ENCODE assay signal across 16 mouse cellular contexts in genomic region chr6:90787587-90787986, GRCm38 (mm10).
DNase-seq lines count a peak whose midpoint lies in the region; ATAC-seq and TF ChIP-seq lines count a peak whose summit lies in the region.
"Had no signal": no experiment of that assay in that cellular context is flagged by ENCODE, and none has a peak within 500 bp of the region (broad histone marks: within the 10 kb centered on the region; RNA-seq: fewer than 3 reads in every experiment).

No protein-coding gene starts in this region.

- ATAC-seq in forebrain, postnatal 0 days = no peak
- ATAC-seq in granulocyte monocyte progenitor cell, adult 5-6 weeks (replicated peaks; ENCODE audit: poor library complexity, severe bottlenecking) = peak; percentile 70
- ATAC-seq in megakaryocyte, adult 5-6 weeks (ENCODE audit: poor library complexity, severe bottlenecking) = peak; percentile 33
- ATAC-seq in midbrain, embryonic 15.5 days (replicated peaks) = no peak
- ATAC-seq in lung, postnatal 0 days = no peak
- ATAC-seq in erythroid progenitor cell, adult 5-6 weeks (replicated peaks; ENCODE audit: low FRiP score, poor library complexity, severe bottlenecking) = no peak

- no peaks in the 10 kb centered on the region for H3K9me3 ChIP-seq in forebrain, postnatal 0 days (ENCODE audit: low read length)
- no peaks in the 10 kb centered on the region for H3K9me3 ChIP-seq in forebrain, embryonic 10.5 days
- no peaks in the 10 kb centered on the region for H3K9me3 ChIP-seq in midbrain, embryonic 15.5 days
- no peaks in the 10 kb centered on the region for H3K9me3 ChIP-seq in lung, postnatal 0 days (ENCODE audit: low read length)
- H3K9me3 ChIP-seq: liver, embryonic 15.5 days had no signal

- no peak overlapping the region for H3K4me2 ChIP-seq in forebrain, postnatal 0 days (ENCODE audit: low read depth)
- H3K4me2 ChIP-seq in midbrain, embryonic 15.5 days = no peak overlapping the region
- H3K4me2 ChIP-seq in lung, postnatal 0 days (replicated peaks; ENCODE audit: low read depth, low read length) = no peak overlapping the region
- H3K4me2 ChIP-seq: liver, embryonic 15.5 days had no signal

- no peak for TF ChIP-seq EP300 in lung, postnatal 0 days (IDR thresholded peaks at IDR 0.05)

- peak overlapping the region; percentile 64 for H3K27ac ChIP-seq in forebrain, postnatal 0 days (ENCODE audit: low read depth, low read length)
- H3K27ac ChIP-seq in forebrain, embryonic 10.5 days = no peak overlapping the region
- peak overlapping the region; percentile 85 for H3K27ac ChIP-seq in midbrain, embryonic 15.5 days
- H3K27ac ChIP-seq in lung, postnatal 0 days (ENCODE audit: low read length) = no peak overlapping the region
- H3K27ac ChIP-seq: liver, embryonic 15.5 days had no signal

- DNase-seq in forebrain, postnatal 0 days = no peak
- DNase-seq in forebrain, embryonic 10.5 days (ENCODE audit: extremely low spot score, low spot score) = no peak
- DNase-seq in cerebellum, postnatal 10 days = no peak
- no peak for DNase-seq in lung, postnatal 0 days (ENCODE audit: low spot score)
- DNase-seq: cerebellum, adult 2 months; gastrocnemius, postnatal 14 days; kidney, adult 11 months; layer of hippocampus, postnatal 36 days; right cerebral cortex, postnatal 25 days; thymus, adult 18-20 months; thymus, postnatal 4 days had no signal

- no peaks in the 10 kb centered on the region for H3K27me3 ChIP-seq in forebrain, postnatal 0 days (ENCODE audit: insufficient read depth, low read length)
- peaks cover 44% of the 10 kb centered on the region for H3K27me3 ChIP-seq in forebrain, embryonic 10.5 days (ENCODE audit: poor library complexity, severe bottlenecking)
- no peaks in the 10 kb centered on the region for H3K27me3 ChIP-seq in midbrain, embryonic 15.5 days (replicated peaks)
- H3K27me3 ChIP-seq in lung, postnatal 0 days (replicated peaks; ENCODE audit: insufficient read depth, low read length) = no peaks in the 10 kb centered on the region
- H3K27me3 ChIP-seq: liver, embryonic 15.5 days had no signal

- H3K36me3 ChIP-seq in forebrain, postnatal 0 days (ENCODE audit: insufficient read depth) = no peaks in the 10 kb centered on the region
- H3K36me3 ChIP-seq in forebrain, embryonic 10.5 days (replicated peaks) = no peaks in the 10 kb centered on the region
- no peaks in the 10 kb centered on the region for H3K36me3 ChIP-seq in midbrain, embryonic 15.5 days (replicated peaks)
- H3K36me3 ChIP-seq in lung, postnatal 0 days (ENCODE audit: insufficient read depth, low read length) = no peaks in the 10 kb centered on the region
- H3K36me3 ChIP-seq: liver, embryonic 15.5 days had no signal

- no peak for TF ChIP-seq CTCF in forebrain, postnatal 0 days (IDR thresholded peaks at IDR 0.05; ENCODE audit: low read depth)
- TF ChIP-seq CTCF in lung, postnatal 0 days (IDR thresholded peaks at IDR 0.05) = no peak

- no peak overlapping the region for H3K4me3 ChIP-seq in forebrain, postnatal 0 days (ENCODE audit: low read depth, low read length)
- H3K4me3 ChIP-seq in forebrain, embryonic 10.5 days = no peak overlapping the region
- no peak overlapping the region for H3K4me3 ChIP-seq in midbrain, embryonic 15.5 days
- H3K4me3 ChIP-seq in lung, postnatal 0 days (ENCODE audit: low read depth, low read length) = no peak overlapping the region
- H3K4me3 ChIP-seq: liver, embryonic 15.5 days had no signal

- H3K9ac ChIP-seq in forebrain, postnatal 0 days = no peak overlapping the region
- H3K9ac ChIP-seq in midbrain, embryonic 15.5 days = no peak overlapping the region
- H3K9ac ChIP-seq in lung, postnatal 0 days (replicated peaks; ENCODE audit: low read depth) = no peak overlapping the region
- H3K9ac ChIP-seq: liver, embryonic 15.5 days had no signal

- H3K4me1 ChIP-seq in forebrain, postnatal 0 days (ENCODE audit: insufficient read depth) = peaks cover 37% of the 10 kb centered on the region
- peaks cover 68% of the 10 kb centered on the region for H3K4me1 ChIP-seq in forebrain, embryonic 10.5 days
- H3K4me1 ChIP-seq in midbrain, embryonic 15.5 days = peaks cover 45% of the 10 kb centered on the region
- no peaks in the 10 kb centered on the region for H3K4me1 ChIP-seq in lung, postnatal 0 days (ENCODE audit: insufficient read depth, low read depth, low read length)
- H3K4me1 ChIP-seq: liver, embryonic 15.5 days had no signal

- 97% methylated on average over 3 of the region's 3 CpGs for WGBS in forebrain, postnatal 0 days
- WGBS in forebrain, embryonic 10.5 days = 99% methylated on average over 3 of the region's 3 CpGs
- 95% methylated on average over 3 of the region's 3 CpGs for WGBS in midbrain, embryonic 15.5 days
- 85% methylated on average over 3 of the region's 3 CpGs for WGBS in lung, postnatal 0 days

Comparison
In these comparisons a context has a peak if more than half of its experiments do, and no peak if none do; other contexts are left out.
1. H3K27ac ChIP-seq: peak in forebrain, postnatal 0 days (single experiment) and midbrain, embryonic 15.5 days (single experiment); none in forebrain, embryonic 10.5 days (single experiment) and lung, postnatal 0 days (single experiment).
2. ATAC-seq: peak in granulocyte monocyte progenitor cell, adult 5-6 weeks (single experiment) and megakaryocyte, adult 5-6 weeks (single experiment); none in forebrain, postnatal 0 days (single experiment), midbrain, embryonic 15.5 days (single experiment), lung, postnatal 0 days (single experiment) and erythroid progenitor cell, adult 5-6 weeks (single experiment).